Mouse (Mus musculus) CD4-positive helper T cell, adult 2 months (primary cell): ENCODE results near the gene Pcsk2.

Experiments
- DNase-seq: peaks from one replicate; pipeline ENCODE4 v3.0.0-alpha.2; 2012; ENCODE audit warnings: low read depth, missing footprints, low spot score

Gene Pcsk2

GRCm38 (mm10) chr2:143644374-143644773 lies 98.4 kb downstream of the Pcsk2 start:
- DNase-seq: no peak

- DNase-seq: no peak
These were observed 100.0 kb downstream of the Pcsk2 start for GRCm38 (mm10) chr2:143646001-143646400.

GRCm38 (mm10) chr2:143654621-143655020 lies 108.7 kb downstream of the Pcsk2 start:
- DNase-seq: no peak

GRCm38 (mm10) chr2:143656968-143657367 lies 111.0 kb downstream of the Pcsk2 start:
- DNase-seq: no peak

- no peak for DNase-seq
These were observed 120.8 kb downstream of the Pcsk2 start for GRCm38 (mm10) chr2:143666785-143667184.

- DNase-seq: no peak
These were observed 131.9 kb downstream of the Pcsk2 start for GRCm38 (mm10) chr2:143677869-143678268.

GRCm38 (mm10) chr2:143679513-143679912 lies 133.6 kb downstream of the Pcsk2 start:
- no peak for DNase-seq

GRCm38 (mm10) chr2:143681873-143682555 lies 136.1 kb downstream of the Pcsk2 start:
- no peak for DNase-seq

- no peak for DNase-seq
These were observed 137.6 kb downstream of the Pcsk2 start for GRCm38 (mm10) chr2:143683513-143683912.

- DNase-seq: no peak
These were observed 145.3 kb downstream of the Pcsk2 start for GRCm38 (mm10) chr2:143691244-143691643.

- DNase-seq: no peak
These were observed 150.1 kb downstream of the Pcsk2 start for GRCm38 (mm10) chr2:143696026-143696557.

- DNase-seq: no peak
These were observed 150.7 kb downstream of the Pcsk2 start for GRCm38 (mm10) chr2:143696704-143697103.

GRCm38 (mm10) chr2:143701141-143701540 lies 155.2 kb downstream of the Pcsk2 start:
- no peak for DNase-seq

GRCm38 (mm10) chr2:143702931-143703344 lies 157.0 kb downstream of the Pcsk2 start:
- DNase-seq: no peak

- no peak for DNase-seq
These were observed 162.2 kb downstream of the Pcsk2 start for GRCm38 (mm10) chr2:143708205-143708604.

- no peak for DNase-seq
These were observed 163.3 kb downstream of the Pcsk2 start for GRCm38 (mm10) chr2:143709249-143709648.

GRCm38 (mm10) chr2:143709979-143710378 lies 164.0 kb downstream of the Pcsk2 start:
- DNase-seq: no peak

- DNase-seq: no peak
These were observed 165.9 kb downstream of the Pcsk2 start for GRCm38 (mm10) chr2:143711886-143712285.

GRCm38 (mm10) chr2:143712901-143713300 lies 166.9 kb downstream of the Pcsk2 start:
- DNase-seq: no peak

- DNase-seq: no peak
These were observed 167.9 kb downstream of the Pcsk2 start for GRCm38 (mm10) chr2:143713902-143714301.

GRCm38 (mm10) chr2:143715110-143715509 lies 169.2 kb downstream of the Pcsk2 start:
- DNase-seq: no peak

- no peak for DNase-seq
These were observed 177.3 kb downstream of the Pcsk2 start for GRCm38 (mm10) chr2:143723231-143723630.

GRCm38 (mm10) chr2:143724101-143724500 lies 178.1 kb downstream of the Pcsk2 start:
- DNase-seq: no peak

GRCm38 (mm10) chr2:143724720-143725119 lies 178.8 kb downstream of the Pcsk2 start:
- no peak for DNase-seq
